Mouse (Mus musculus) midbrain, embryonic 16.5 days (tissue): ENCODE measurements around the gene Myrfl. TPM values are rescaled to one million over a fixed set of nuclear protein-coding genes. Genes with fewer than 3 reads are reported as not detected.

Experiments
- ATAC-seq: fragments of 200-750 bp; cut with Nextera tagmentation; 2 replicates; pipeline ENCODE4 v1.8.0; 2017; ENCODE audit warnings: moderate TSS enrichment
- H3K27ac ChIP-seq: fragments of 300-500 bp; sonication (generic); 2 replicates; pipeline ENCODE4 v1.5.1; 2014; ENCODE audit warnings: mild to moderate bottlenecking, low read length, mixed read lengths
- H3K27me3 ChIP-seq: fragments of 300-500 bp; sonication (generic); 2 replicates; pipeline ENCODE4 v1.6.1; 2014; ENCODE audit warnings: low read depth, low read length, mixed read lengths; ENCODE audit not compliant: control insufficient read depth, insufficient read depth
- H3K36me3 ChIP-seq: fragments of 300-500 bp; sonication (generic); 2 replicates; pipeline ENCODE4 v1.6.1; 2014; ENCODE audit warnings: mild to moderate bottlenecking, low read length, moderate library complexity, mixed read lengths; ENCODE audit not compliant: control insufficient read depth, insufficient read depth
- H3K4me1 ChIP-seq: fragments of 300-500 bp; sonication (generic); 2 replicates; pipeline ENCODE4 v1.6.1; 2014; ENCODE audit warnings: mild to moderate bottlenecking, low read length, mixed read lengths; ENCODE audit not compliant: control insufficient read depth, insufficient read depth
- H3K4me2 ChIP-seq: fragments of 300-500 bp; sonication (generic); 2 replicates; pipeline ENCODE4 v1.6.1; 2014; ENCODE audit warnings: mild to moderate bottlenecking, low read length, mixed read lengths
- H3K4me3 ChIP-seq: fragments of 300-500 bp; sonication (generic); 2 replicates; pipeline ENCODE4 v1.5.1; 2014; ENCODE audit warnings: low read depth, mild to moderate bottlenecking, low read length, moderate library complexity, mixed read lengths
- H3K9ac ChIP-seq: fragments of 300-500 bp; sonication (generic); 2 replicates; pipeline ENCODE4 v1.6.1; 2014; ENCODE audit warnings: low read depth, low read length, mixed read lengths
- H3K9me3 ChIP-seq: fragments of 300-500 bp; sonication (generic); replicated peaks from 2 replicates; pipeline ENCODE4 v1.6.1; 2014; ENCODE audit warnings: mild to moderate bottlenecking, low read length, mixed read lengths; ENCODE audit not compliant: control insufficient read depth, poor library complexity, severe bottlenecking
- WGBS: fragments of 180-500 bp; shearing (Covaris S2); extraction: QIAGEN DNeasy Blood & Tissue Kit; methylation state at CpG from one replicate; pipeline ENCODE4 v1.1.7; 2014; 5-methylcytosine and 5-hydroxymethylcytosine counted together
- polyA plus RNA-seq: library from polyadenylated mRNA; unstranded; fragments of >200 nt; fragmentation: Nextera tagmentation; extraction: Ambion mirVana; gene quantifications from 2 replicates; pipeline ENCODE4 v1.2.1, GENCODE M21; 2015

Myrfl gene
- polyA plus RNA-seq, 1 experiment from 2014 or later: 0.08 TPM

DNA sequence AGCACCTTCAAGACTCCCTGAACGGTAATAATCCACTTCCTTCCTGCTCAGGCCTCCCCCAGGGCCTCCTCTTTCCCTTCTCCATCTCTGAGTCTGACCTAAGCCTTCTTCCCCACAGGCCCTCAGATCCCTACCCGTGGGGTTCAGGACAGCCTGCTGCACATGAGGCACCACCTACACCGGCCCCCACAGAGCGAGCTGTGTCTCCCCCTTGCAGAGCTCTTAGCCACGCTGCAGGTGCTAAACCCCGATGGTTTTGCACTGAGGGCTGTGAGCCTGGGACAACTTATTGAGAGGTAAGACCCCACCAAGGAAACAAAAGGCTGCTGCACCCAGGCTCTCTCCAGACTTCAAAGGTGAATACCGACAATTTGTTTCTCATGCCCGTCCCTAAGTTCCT is 19.9 kb upstream of the Myrfl start:
- Histone ChIP-seq H3K27ac (no peak overlapping the region), H3K9me3 (no peaks in the 10 kb centered on the region), H3K4me3 (no peak overlapping the region), H3K4me2 (no peak overlapping the region), H3K36me3 (peaks cover 7% of the 10 kb centered on the region; the same call in 1 of the 2 replicates), H3K4me1 (no peaks in the 10 kb centered on the region), H3K9ac (no peak overlapping the region), H3K27me3 (no peaks in the 10 kb centered on the region)
- WGBS: 83% methylated on average over 8 of the region's 8 CpGs
- ATAC-seq: no peak

DNA sequence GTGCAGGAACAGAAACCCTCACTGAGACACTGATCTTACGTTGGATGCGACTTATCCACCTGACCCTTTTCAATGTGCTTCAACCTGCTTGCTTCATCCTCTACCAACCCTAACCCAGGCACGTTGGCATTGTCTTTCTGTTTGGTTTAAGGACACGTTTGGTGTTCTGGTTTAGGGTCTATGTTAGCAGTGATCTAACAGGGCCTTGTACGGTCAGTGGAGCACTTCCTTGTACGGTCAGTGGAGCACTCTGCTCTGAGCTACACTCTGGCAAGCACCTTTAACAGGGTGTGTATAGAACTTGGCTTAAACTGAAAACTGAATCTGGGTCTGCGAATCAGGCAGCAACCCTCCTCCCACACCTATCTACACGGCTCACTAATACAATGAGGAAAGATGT is 18.6 kb upstream of the Myrfl start:
- H3K27ac ChIP-seq: no peak overlapping the region
- H3K27me3 ChIP-seq: no peaks in the 10 kb centered on the region
- no peak overlapping the region for H3K9ac ChIP-seq
- H3K36me3 ChIP-seq: peaks cover 9% of the 10 kb centered on the region
- no peaks in the 10 kb centered on the region for H3K9me3 ChIP-seq
- no peak for ATAC-seq
- H3K4me1 ChIP-seq: no peaks in the 10 kb centered on the region
- 97% methylated on average over 8 of the region's 8 CpGs for WGBS
- no peak overlapping the region for H3K4me2 ChIP-seq
- no peak overlapping the region for H3K4me3 ChIP-seq

DNA sequence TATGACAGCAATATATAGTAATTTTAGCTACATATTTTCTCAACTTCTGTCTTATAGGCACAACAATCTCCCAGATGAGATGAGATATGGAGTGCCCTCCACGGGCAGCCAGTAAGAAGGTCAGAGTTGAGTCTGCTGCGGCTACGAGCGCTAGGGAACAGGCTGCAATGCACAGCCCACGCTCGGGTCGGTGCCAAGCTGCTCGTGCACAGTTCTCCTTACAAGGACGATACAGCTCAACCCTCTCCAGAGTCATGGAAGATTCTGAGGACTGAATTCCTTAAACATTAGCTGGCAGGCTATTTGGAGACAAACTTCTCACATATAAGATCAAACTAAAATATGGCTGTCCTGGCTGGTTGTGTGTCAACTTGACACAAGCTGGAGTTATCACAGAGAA is 17.9 kb upstream of the Myrfl start:
- Histone ChIP-seq H3K27ac (no peak overlapping the region), H3K9me3 (no peaks in the 10 kb centered on the region; the same call in 1 of the 2 replicates), H3K27me3 (no peaks in the 10 kb centered on the region), H3K9ac (no peak overlapping the region), H3K4me1 (no peaks in the 10 kb centered on the region), H3K4me3 (no peak overlapping the region), H3K36me3 (peaks cover 15% of the 10 kb centered on the region), H3K4me2 (no peak overlapping the region)
- 96% methylated on average over 9 of the region's 9 CpGs for WGBS
- no peak for ATAC-seq

DNA sequence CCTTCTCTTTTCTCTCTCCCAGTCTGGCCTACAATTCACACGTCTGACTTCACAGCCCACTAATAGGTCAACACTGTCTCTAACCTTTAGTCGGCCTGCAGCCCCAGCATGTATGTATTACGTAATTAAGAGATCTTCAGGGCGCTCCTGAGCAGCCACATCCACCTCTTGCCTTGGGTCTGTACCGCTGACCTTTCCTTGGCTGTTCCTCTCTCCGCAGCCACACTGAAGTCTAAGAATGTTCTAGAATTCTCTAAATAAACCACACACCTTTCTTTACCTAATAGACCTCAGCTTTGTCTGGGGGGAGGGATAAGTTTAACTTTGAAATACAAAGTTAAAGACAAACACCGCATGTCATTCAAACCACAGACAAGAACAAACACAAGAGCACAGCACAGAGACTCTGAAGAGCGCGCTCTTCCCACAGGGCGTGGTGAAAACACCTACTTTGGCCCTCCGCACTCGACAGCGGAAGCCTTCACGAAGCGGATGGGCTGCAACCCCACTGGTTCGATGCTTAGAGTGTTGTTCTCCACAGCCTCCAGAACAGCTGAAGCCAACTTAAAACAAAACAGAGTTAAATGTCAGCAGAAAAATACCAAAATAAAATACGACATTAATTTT is 17.0 kb upstream of the Myrfl start:
- Histone ChIP-seq H3K36me3 (peaks cover 21% of the 10 kb centered on the region), H3K27me3 (no peaks in the 10 kb centered on the region), H3K4me3 (no peak overlapping the region), H3K9me3 (no peaks in the 10 kb centered on the region; the same call in 1 of the 2 replicates), H3K4me2 (no peak overlapping the region), H3K27ac (no peak overlapping the region), H3K9ac (no peak overlapping the region), H3K4me1 (no peaks in the 10 kb centered on the region)
- WGBS: 93% methylated on average over 17 of the region's 17 CpGs
- ATAC-seq: no peak

DNA sequence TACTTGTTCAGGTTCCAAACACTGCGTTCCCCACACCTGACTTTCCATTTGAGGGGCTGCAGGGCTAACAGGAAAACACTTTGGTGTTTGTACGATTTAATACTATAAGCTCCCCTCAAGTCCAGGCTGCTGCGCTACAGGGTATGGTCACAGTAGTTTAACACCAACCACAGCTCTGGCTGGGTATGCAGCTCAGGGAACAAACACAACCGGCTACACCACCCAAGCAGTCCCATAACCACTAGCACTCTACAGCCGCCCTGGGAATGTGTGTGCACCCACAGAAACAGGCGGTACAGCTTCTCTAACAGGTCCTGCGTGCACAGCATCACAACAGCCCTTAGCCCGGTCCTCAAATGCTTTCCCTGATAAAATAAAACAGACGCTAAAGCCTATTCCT is 16.1 kb upstream of the Myrfl start:
- peaks cover 21% of the 10 kb centered on the region for H3K36me3 ChIP-seq
- 95% methylated on average over 9 of the region's 9 CpGs for WGBS
- H3K9me3 ChIP-seq: no peaks in the 10 kb centered on the region; the same call in 1 of the 2 replicates

DNA sequence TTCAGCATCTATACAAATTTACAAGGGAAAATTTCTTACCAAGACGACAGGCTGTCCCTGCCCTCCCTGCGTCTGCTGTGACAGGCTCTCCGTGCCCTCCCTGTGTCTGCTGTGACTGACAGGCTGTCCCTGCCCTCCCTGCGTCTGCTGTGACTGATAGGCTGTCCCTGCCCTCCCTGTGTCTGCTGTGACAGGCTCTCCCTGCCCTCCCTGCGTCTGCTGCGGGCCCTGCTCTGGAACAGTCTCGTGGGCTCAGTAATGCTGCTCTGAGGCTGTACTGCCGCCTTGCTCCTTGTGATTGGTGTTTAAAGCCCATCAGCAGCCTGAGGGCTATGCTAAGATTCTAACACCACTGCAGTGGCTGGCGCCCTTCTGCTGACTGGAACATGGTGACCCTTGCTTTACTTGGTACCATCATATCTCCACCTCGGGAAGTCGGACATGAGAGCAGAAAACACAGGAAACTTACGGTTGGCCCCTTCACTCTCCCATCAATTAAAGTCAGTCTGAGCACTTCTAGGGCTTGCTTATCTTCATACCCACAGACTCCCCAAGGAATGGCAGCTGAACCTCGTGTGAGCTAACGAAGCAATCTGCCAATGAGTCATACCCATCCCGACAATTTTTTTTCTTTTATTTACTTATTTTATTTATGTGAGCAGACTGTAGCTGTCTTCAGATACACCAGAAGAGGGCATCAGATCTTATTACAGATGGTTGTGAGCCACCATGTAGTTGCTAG is 12.4 kb upstream of the Myrfl start:
- H3K4me3 ChIP-seq: no peak overlapping the region
- 77% methylated on average over 15 of the region's 15 CpGs for WGBS
- no peak overlapping the region for H3K4me2 ChIP-seq
- H3K27ac ChIP-seq: no peak overlapping the region
- H3K9ac ChIP-seq: no peak overlapping the region
- H3K36me3 ChIP-seq: peaks cover 33% of the 10 kb centered on the region
- ATAC-seq: no peak
- no peaks in the 10 kb centered on the region for H3K4me1 ChIP-seq
- H3K9me3 ChIP-seq: no peaks in the 10 kb centered on the region; the same call in 1 of the 2 replicates
- no peaks in the 10 kb centered on the region for H3K27me3 ChIP-seq

More for the DNA sequence above, 16.1 kb upstream of the Myrfl start:
- Histone ChIP-seq H3K27me3 (no peaks in the 10 kb centered on the region), H3K4me2 (no peak overlapping the region), H3K4me3 (no peak overlapping the region), H3K27ac (no peak overlapping the region), H3K9ac (no peak overlapping the region), H3K4me1 (no peaks in the 10 kb centered on the region)
- ATAC-seq: no peak

DNA sequence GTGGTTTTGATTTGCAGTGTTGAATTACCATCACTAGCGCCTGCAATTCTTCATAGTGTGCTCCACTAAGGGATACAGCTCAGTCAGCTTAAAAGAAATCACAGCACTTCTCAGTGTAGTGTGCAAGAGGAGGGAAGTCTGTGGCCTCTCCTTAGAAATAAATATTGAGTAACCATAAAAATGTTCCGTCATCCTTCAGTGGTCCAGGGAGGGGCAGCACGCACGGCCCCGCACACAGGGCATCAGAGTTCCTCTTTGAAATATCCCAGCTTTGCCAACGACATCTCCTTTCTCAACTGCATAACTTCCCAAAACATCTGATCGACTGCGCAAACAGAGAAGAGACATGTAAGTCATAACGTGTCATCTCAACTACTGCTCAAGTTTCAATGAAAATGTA is 10.1 kb upstream of the Myrfl start:
- no peak overlapping the region for H3K4me2 ChIP-seq
- no peak for ATAC-seq
- no peaks in the 10 kb centered on the region; the same call in 1 of the 2 replicates for H3K9me3 ChIP-seq
- H3K4me1 ChIP-seq: no peaks in the 10 kb centered on the region
- H3K27me3 ChIP-seq: no peaks in the 10 kb centered on the region
- no peak overlapping the region for H3K4me3 ChIP-seq
- peaks cover 30% of the 10 kb centered on the region for H3K36me3 ChIP-seq
- no peak overlapping the region for H3K9ac ChIP-seq
- 95% methylated on average over 9 of the region's 9 CpGs for WGBS
- H3K27ac ChIP-seq: no peak overlapping the region

DNA sequence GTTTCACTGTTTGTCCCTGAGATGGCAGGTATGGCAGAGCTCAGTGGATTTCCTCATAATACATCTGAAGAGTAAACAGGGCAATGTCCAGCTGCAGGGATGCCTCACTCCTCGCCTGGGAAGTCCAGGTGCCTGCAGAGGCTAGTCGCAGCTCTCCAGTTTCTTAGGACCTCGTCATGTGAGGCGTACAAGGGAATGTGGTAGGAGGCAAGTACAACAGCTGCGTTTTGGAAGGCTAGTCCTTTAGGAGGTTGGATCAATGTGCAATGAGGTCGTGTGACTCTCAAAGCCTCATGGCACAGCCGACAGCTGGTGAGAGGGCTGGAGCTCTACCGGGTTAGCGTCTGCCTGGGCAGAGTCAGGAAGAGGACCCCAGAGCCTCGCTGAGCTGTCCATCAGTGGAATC is 7.8 kb upstream of the Myrfl start:
- Histone ChIP-seq H3K27me3 (no peaks in the 10 kb centered on the region), H3K4me1 (no peaks in the 10 kb centered on the region), H3K27ac (no peak overlapping the region), H3K4me3 (no peak overlapping the region), H3K4me2 (no peak overlapping the region), H3K9ac (no peak overlapping the region), H3K36me3 (peaks cover 21% of the 10 kb centered on the region), H3K9me3 (no peaks in the 10 kb centered on the region)
- 88% methylated on average over 10 of the region's 10 CpGs for WGBS
- ATAC-seq: no peak

DNA sequence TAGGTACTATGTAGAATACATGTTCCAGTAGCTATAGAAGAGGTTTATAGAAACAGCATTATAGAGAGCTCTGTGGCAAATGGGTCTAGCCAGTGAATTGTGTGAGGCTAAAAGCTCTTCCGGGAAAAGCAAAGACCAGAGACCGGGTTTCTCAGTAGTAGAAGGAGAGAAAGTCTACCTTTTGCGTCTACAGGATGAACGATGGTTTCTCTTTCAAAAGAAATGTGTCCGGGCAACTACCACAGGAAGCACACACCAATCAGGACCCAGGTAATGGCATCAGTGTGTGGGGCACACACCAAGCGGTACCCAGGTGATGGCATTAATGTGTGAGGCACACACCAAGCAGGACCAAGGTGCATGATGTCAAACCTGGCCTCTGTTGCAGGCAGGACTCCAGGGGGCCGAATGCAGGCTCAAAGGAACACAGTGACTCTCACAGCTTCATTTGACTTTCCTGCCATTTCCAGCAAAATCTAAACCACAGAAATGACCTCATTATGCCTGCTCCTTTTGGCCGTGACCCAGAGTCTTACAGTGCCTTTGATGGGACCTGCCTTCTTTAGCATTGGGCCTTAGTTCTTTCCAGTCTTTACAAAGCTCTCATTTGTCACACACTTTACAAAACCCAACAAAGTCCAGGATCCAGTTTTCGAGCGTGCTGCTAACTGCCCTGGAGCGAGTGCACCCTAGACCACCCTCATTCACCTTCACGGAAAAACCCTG is 1.4 kb downstream of the Myrfl start:
- Histone ChIP-seq H3K4me1 (no peaks in the 10 kb centered on the region), H3K27ac (no peak overlapping the region), H3K36me3 (no peaks in the 10 kb centered on the region), H3K4me3 (no peak overlapping the region), H3K27me3 (no peaks in the 10 kb centered on the region), H3K9ac (no peak overlapping the region), H3K4me2 (no peak overlapping the region), H3K9me3 (no peaks in the 10 kb centered on the region)
- no peak for ATAC-seq
- 84% methylated on average over 12 of the region's 12 CpGs for WGBS
